Mouse (Mus musculus): ENCODE measurements around the gene Tubg1.

GRCm38 (mm10) chr11:101127075-101127474, 7.3 kb downstream of the Tubg1 start:
- TF ChIP-seq CTCF (IDR thresholded peaks at IDR 0.05; ENCODE audit: borderline replicate concordance, insufficient read depth, low read depth, low read length) (peak; percentile 11; the same call in 1 of the 2 replicates), POLR2A (IDR thresholded peaks at IDR 0.05; ENCODE audit: borderline replicate concordance, insufficient read depth, low read length) (no peak)

Data from cerebellum, adult 2 months (tissue).